Mouse (Mus musculus) liver, embryonic 12.5 days (tissue): ENCODE data around the gene Slc7a5. TPM values are rescaled to one million over a fixed set of nuclear protein-coding genes. Genes with fewer than 3 reads are reported as not detected.

Source experiments
- ATAC-seq: fragments of 200-750 bp; cut with Nextera tagmentation; 2 replicates; pipeline ENCODE4 v1.8.0; 2017; ENCODE audit warnings: moderate number of reproducible peaks, mild to moderate bottlenecking, moderate library complexity
- H3K27ac ChIP-seq: fragments of 300-500 bp; sonication (generic); 2 replicates; pipeline ENCODE4 v1.5.1; 2016; ENCODE audit warnings: mild to moderate bottlenecking
- H3K27me3 ChIP-seq: fragments of 300-500 bp; sonication (generic); replicated peaks from 2 replicates; pipeline ENCODE4 v1.6.1; 2016; ENCODE audit warnings: mild to moderate bottlenecking, moderate library complexity
- H3K36me3 ChIP-seq: fragments of 300-500 bp; sonication (generic); 2 replicates; pipeline ENCODE4 v1.6.1; 2016; ENCODE audit warnings: mild to moderate bottlenecking, moderate library complexity
- H3K4me1 ChIP-seq: fragments of 300-500 bp; sonication (generic); 2 replicates; pipeline ENCODE4 v1.6.1; 2016
- H3K4me2 ChIP-seq: fragments of 300-500 bp; sonication (generic); 2 replicates; pipeline ENCODE4 v1.6.1; 2016; ENCODE audit warnings: mild to moderate bottlenecking, moderate library complexity
- H3K4me3 ChIP-seq: fragments of 300-500 bp; sonication (generic); 2 replicates; pipeline ENCODE4 v1.5.1; 2016; ENCODE audit warnings: mild to moderate bottlenecking, moderate library complexity
- H3K9ac ChIP-seq: fragments of 300-500 bp; sonication (generic); 2 replicates; pipeline ENCODE4 v1.6.1; 2016; ENCODE audit warnings: mild to moderate bottlenecking, moderate library complexity
- H3K9me3 ChIP-seq: fragments of 300-500 bp; sonication (generic); replicated peaks from 2 replicates; pipeline ENCODE4 v1.6.1; 2016; ENCODE audit warnings: mild to moderate bottlenecking, moderate library complexity
- WGBS: fragments of 180-500 bp; shearing (Covaris S2); methylation state at CpG from one replicate; pipeline ENCODE4 v1.1.7; 2016; ENCODE audit not compliant: insufficient replicate concordance; 5-methylcytosine and 5-hydroxymethylcytosine counted together
- polyA plus RNA-seq: library from polyadenylated mRNA; unstranded; fragments of >200 nt; fragmentation: Nextera tagmentation; extraction: Ambion mirVana; gene quantifications from 2 replicates; pipeline ENCODE4 v1.2.1, GENCODE M21; 2016

The Slc7a5 gene
- polyA plus RNA-seq, 1 experiment from 2014 or later = 52.6 TPM

DNA sequence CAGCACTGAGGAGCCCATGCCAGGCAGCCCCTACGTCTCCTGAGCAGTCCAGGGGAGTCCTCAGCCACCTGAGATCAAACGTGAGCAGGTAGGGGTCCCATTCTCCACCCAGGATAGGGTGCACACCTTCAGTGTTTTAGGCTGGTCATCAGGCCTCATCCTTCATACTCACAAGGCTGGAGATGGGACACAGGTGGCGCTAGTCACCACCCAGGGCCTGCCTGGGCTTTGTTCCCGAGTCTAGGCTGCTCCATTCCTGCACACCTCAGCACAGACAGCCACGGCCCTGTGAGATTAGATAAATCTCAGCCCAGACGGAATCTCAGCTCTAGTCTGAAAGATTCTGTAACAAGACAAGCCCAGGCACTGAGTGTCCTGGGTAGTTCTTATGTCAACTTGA lies 3.5 kb downstream of the Slc7a5 start:
- Histone ChIP-seq H3K9me3 (no peaks in the 10 kb centered on the region), H3K27ac (no peak overlapping the region), H3K9ac (peak overlapping the region; percentile 90), H3K4me2 (peak overlapping the region; percentile 75), H3K4me3 (peak overlapping the region; percentile 89), H3K36me3 (peaks cover 58% of the 10 kb centered on the region), H3K27me3 (no peaks in the 10 kb centered on the region), H3K4me1 (peaks cover 85% of the 10 kb centered on the region)
- ATAC-seq = no peak
- 45% methylated on average over 6 of the region's 6 CpGs for WGBS

DNA sequence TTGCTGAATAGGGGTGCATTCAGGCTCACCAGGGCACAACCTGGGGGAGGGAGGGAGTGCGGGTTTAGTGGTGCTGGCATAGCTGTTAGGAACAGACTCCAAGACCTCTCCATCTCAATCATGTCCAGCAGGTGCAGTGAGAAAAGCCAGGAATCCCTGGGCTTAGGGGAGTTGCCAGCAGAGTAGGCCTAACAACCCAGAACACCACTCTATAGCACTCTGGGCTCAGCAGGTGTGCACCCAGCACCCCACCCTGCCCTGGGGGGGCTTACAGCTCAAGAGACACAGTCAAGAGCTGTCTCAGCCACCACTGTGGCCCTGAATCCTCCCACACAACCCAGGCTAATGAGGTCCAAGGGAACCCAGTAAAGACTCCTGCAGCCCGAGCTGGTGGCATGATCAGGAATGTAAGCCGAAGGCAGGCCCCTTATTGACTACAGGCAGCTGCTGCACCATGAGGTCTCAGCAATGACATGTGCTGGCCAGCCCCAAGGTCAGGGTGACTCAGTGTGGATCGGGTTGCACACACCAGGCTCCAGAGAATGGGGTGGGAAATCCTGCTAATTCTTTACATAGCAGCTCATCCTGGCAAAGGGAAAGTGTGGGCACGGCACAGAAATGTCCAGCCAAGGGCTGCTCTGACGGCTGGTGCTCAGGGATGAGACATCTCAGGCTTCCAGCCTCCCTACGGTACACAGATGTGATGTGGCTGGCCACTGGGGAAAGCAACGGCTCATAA lies 5.8 kb downstream of the Slc7a5 start:
- 0 out of 2 replicates have a peak overlapping the region, but pooled peaks have one; percentile 1 for H3K4me3 ChIP-seq
- peak overlapping the region; percentile 100 for H3K27ac ChIP-seq
- H3K9ac ChIP-seq = peak overlapping the region; percentile 70
- no peaks in the 10 kb centered on the region for H3K27me3 ChIP-seq
- H3K9me3 ChIP-seq = no peaks in the 10 kb centered on the region
- H3K36me3 ChIP-seq = peaks cover 70% of the 10 kb centered on the region
- WGBS = 72% methylated on average over 8 of the region's 8 CpGs
- no peak for ATAC-seq
- H3K4me2 ChIP-seq = peak overlapping the region; percentile 75; the same call in 1 of the 2 replicates
- H3K4me1 ChIP-seq = peaks cover 96% of the 10 kb centered on the region

DNA sequence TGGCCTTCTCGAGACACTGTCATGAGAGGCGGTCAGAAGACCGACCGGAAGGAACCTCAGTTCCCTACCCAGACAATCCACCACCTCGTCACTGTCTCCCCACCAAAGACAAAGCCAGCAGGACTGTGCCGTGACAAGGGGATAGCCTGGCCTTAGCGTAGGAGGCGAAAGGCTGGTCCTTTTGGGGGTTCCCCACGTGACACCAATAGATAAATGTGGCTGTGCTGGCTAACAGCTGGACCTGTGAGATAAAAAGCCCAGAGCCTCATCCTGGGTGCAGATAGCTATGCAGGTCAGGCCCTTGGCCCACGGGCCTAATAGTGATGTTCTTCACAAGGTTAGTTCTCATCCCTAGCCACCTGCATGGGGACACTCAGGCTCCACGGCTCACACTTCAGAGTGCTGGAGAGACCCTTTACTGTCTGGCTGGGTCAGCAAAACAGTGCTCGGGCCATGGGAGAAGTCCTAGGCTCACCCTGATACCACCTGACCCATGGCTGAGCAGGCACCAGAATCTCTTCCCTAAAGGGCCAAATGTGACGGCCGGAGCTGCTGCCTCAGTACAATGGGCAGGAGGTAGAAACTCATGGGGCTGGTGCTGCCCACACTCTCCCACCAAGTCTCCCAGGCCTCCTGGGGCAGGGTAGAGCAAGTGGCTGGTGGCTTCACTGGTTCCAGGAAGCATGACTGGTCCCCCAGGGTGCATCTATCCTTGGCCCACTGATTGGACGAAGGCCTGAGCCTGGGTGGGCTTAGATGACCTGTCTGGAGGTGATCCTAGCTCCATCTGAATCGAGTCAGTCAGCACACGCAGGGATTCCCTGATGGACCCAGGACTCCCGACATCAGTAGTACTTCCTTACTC lies 8.1 kb downstream of the Slc7a5 start:
- peaks cover 80% of the 10 kb centered on the region for H3K36me3 ChIP-seq
- peak overlapping the region; percentile 50 for H3K4me3 ChIP-seq
- peak overlapping the region; percentile 100 for H3K27ac ChIP-seq
- peak; percentile 83 for ATAC-seq
- WGBS = 34% methylated on average over 18 of the region's 18 CpGs
- no peaks in the 10 kb centered on the region for H3K9me3 ChIP-seq
- peak overlapping the region; percentile 85 for H3K9ac ChIP-seq
- H3K27me3 ChIP-seq = no peaks in the 10 kb centered on the region
- peak overlapping the region; percentile 75 for H3K4me2 ChIP-seq
- peaks cover 100% of the 10 kb centered on the region for H3K4me1 ChIP-seq

DNA sequence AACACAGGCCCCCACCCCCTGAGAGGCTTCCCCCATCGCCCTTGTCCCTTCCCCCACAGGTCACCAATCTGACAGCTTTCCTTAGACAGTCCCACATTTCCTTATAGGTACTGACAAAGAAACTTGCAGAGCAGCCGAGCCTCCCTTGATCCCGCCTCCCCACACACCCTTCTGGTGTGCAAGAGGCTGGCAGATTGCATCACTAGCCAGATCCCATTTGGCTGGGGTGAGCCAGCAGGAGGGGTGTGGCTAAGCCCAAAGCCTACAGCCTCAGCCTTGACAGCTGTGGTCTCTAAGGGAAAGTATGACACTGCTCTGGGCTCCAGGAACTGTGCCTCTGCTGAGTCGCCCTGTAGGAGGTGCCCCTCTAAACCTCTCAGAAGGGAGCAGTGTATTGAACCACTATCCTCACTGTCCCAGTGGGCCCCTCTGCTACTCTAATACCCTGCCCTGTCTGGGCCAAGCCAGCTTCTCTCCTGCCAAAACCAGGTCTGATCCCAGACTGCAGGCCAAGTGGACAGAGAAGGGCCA lies 9.0 kb downstream of the Slc7a5 start:
- H3K4me2 ChIP-seq = peak overlapping the region; percentile 75
- peak overlapping the region; percentile 85 for H3K9ac ChIP-seq
- ATAC-seq = peak; percentile 90
- H3K4me1 ChIP-seq = peaks cover 93% of the 10 kb centered on the region
- no peaks in the 10 kb centered on the region for H3K9me3 ChIP-seq
- WGBS = 6% methylated on average over 4 of the region's 4 CpGs
- peaks cover 80% of the 10 kb centered on the region for H3K36me3 ChIP-seq
- H3K27ac ChIP-seq = peak overlapping the region; percentile 100
- peak overlapping the region; percentile 50 for H3K4me3 ChIP-seq
- no peaks in the 10 kb centered on the region for H3K27me3 ChIP-seq

DNA sequence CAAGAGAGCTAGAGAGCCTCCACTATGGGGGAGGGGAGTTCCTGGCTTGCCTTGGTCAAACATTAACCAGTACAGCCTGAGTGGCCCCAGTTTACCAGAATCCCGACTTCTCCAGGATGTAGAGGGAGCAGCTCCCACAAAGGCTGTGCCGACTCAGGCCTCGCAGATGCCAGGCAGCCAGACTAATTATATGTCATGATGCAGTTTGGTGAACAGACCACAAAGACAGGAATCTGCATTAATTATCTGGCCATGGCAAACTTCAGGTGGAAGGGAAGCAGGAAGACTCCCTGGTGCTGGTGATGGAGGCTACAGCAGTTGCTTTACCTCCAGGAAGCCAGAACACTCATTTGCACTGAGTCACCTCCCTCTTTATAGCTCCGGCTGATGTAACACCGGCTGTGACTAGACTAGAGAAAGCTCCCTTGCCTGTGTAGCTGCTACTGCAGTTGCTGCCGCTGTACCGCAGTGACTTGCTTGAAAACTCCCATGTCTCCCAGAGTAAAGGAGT lies 9.6 kb downstream of the Slc7a5 start:
- 46% methylated on average over 7 of the region's 7 CpGs for WGBS
- Histone ChIP-seq H3K36me3 (peaks cover 80% of the 10 kb centered on the region), H3K4me1 (peaks cover 88% of the 10 kb centered on the region), H3K4me2 (peak overlapping the region; percentile 75), H3K9ac (peak overlapping the region; percentile 85), H3K27me3 (no peaks in the 10 kb centered on the region), H3K27ac (peak overlapping the region; percentile 100), H3K4me3 (peak overlapping the region; percentile 50), H3K9me3 (no peaks in the 10 kb centered on the region)
- peak; percentile 16 for ATAC-seq

DNA sequence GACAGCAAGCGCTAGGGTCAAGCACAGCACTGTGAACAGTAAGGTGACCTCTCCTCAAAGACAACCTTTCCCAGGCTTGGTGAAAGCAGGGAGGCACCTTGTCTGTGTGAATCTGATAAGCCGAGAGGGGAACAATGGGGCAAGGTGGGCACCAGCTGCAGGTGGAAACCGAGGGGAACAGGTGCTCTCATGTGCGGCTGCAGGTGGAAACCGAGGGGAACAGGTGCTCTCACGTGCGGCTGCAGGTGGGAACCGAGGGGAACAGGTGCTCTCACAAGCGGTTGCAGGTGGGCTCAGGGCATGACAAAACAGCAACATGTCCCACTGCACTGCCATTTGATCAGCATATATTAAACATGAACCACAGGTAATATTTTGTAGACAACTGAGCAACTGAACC lies 10.3 kb downstream of the Slc7a5 start:
- 71% methylated on average over 9 of the region's 9 CpGs for WGBS
- Histone ChIP-seq H3K9me3 (no peaks in the 10 kb centered on the region), H3K27me3 (no peaks in the 10 kb centered on the region), H3K4me2 (peak overlapping the region; percentile 75), H3K9ac (peak overlapping the region; percentile 85), H3K27ac (peak overlapping the region; percentile 100), H3K4me1 (peaks cover 80% of the 10 kb centered on the region), H3K36me3 (peaks cover 80% of the 10 kb centered on the region), H3K4me3 (no peak overlapping the region)
- no peak for ATAC-seq

DNA sequence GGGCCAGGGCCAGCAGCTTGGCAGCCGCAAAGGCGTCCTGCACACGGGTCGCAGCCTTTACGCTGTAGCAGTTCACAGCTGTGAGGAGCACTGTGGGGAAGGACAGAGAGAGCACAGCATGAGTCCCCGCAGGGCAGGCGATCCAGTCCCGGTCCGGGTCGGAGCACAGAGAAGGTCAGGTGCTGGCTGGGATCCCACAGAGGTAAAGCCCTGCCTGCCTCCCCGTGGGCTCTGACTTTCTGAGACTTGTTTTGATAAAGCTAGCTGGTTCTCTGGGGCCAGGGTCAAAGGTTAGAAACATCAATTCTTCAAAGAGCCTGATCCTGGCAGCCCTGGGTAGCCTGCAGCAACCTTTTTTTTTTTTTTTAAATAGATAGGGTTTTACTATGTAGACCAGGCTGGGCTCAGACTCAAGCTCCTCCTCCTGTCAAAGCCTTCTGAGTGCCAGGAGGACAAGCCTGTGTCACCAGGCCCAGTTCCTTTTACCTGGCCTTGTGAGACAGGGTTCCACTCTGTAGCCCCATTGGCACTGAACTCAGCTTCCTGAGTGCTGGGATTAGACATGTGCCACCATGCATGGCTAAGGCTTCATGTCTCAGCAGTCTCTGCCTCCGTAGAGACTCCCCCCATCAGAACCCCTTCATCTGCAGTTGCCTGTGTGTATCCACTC lies 10.9 kb downstream of the Slc7a5 start:
- WGBS = 83% methylated on average over 12 of the region's 12 CpGs
- Histone ChIP-seq H3K9ac (peak overlapping the region; percentile 85; the same call in 1 of the 2 replicates), H3K4me1 (peaks cover 76% of the 10 kb centered on the region), H3K36me3 (peaks cover 80% of the 10 kb centered on the region), H3K27me3 (no peaks in the 10 kb centered on the region), H3K4me3 (peak overlapping the region; percentile 0; the same call in 1 of the 2 replicates), H3K9me3 (no peaks in the 10 kb centered on the region), H3K27ac (peak overlapping the region; percentile 100), H3K4me2 (peak overlapping the region; percentile 75)
- ATAC-seq = no peak

DNA sequence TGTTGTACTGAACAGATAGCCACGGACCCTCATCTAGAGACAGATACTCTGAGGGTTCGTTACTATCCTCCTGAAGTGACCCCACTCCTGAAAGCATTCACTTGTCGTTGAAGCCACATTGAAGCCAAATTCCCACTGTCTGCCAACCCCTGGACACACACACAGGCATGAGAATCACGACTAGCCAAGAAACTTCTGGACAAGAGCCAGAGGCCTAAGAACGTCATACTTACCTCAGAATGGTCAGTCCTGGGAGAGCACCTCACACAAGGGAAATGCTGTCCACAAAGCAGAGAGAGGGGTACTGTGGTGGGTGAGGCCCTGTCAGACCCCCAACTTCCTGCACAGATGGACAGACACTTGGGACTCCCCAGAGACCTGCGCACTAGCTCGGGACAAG lies 11.6 kb downstream of the Slc7a5 start:
- Histone ChIP-seq H3K9me3 (no peaks in the 10 kb centered on the region), H3K27me3 (no peaks in the 10 kb centered on the region), H3K4me3 (peak overlapping the region; percentile 0; the same call in 1 of the 2 replicates), H3K4me2 (peak overlapping the region; percentile 30), H3K27ac (peak overlapping the region; percentile 100; the same call in 1 of the 2 replicates), H3K9ac (no peak overlapping the region), H3K36me3 (peaks cover 80% of the 10 kb centered on the region), H3K4me1 (peaks cover 76% of the 10 kb centered on the region)
- ATAC-seq = no peak
- WGBS = 83% methylated on average over 7 of the region's 7 CpGs

DNA sequence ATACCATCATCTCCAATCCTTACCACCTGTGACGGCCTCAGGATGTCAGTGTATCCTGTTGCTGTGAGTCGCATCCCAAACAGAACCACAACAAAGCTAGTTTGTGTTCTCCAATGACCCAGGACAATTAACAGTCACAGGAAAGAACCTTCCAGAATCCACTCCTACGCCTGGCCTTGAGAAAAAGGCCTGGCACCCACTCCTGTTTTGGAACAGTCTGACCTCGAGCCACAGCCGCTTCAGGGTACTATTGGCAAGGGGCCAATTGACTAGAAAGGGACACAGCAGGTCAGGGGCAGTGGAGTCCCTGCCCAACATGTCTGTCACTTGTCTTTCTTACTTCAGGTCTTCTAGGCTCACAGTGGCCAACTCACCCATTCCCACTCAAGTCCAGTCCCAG lies 14.6 kb downstream of the Slc7a5 start:
- Histone ChIP-seq H3K9ac (no peak overlapping the region), H3K36me3 (peaks cover 100% of the 10 kb centered on the region), H3K27me3 (no peaks in the 10 kb centered on the region), H3K27ac (no peak overlapping the region), H3K4me3 (no peak overlapping the region), H3K4me2 (no peak overlapping the region), H3K4me1 (peaks cover 48% of the 10 kb centered on the region), H3K9me3 (no peaks in the 10 kb centered on the region)
- 87% methylated on average over 5 of the region's 5 CpGs for WGBS
- ATAC-seq = no peak

DNA sequence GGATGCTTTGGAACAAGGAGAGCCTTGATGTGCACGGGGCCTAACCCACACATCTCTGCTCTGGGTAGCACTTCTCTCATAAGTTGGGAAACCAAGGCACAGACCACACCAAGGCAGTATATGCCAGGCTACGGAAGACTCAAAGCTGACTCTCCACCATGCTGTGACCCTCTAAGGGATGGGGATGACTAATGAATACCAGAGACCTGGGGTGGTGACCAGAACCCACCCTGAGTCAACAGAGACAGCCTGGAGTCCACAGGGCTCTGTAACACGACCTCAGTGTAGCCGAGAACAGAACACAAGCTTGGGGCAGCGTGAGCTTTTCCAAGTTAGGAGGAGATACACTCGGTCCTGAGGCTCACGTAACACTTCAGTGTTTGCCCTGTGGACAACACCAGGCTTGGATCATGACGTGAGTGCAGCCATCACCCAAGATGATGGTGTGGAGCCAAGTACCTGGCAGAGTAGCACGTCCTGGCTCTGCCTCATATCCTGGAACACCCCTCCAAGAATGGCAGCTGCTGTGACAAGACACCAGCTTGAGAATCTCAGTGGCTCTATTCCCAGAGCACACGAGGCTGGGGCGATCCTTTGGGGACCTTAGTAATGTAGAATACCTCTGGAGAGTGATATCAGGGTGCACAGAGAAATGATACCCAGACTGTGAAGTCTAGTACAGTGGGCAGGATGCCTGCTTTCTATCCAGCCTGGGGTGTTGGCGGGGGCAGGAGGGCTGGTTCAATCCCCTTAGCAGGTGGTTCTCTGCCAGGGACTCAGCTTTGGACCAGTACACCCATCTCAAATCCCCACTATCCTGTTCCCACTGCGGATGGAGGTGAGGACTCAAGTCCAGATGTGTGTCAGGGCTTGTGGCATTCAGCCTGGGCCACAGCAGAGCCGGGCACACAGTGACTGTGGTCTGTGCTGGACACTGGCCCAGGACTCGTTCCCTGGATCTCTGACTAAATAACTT lies 17.4 kb downstream of the Slc7a5 start:
- ATAC-seq = no peak
- H3K9me3 ChIP-seq = no peaks in the 10 kb centered on the region
- peaks cover 100% of the 10 kb centered on the region for H3K36me3 ChIP-seq
- no peak overlapping the region for H3K4me3 ChIP-seq
- H3K27ac ChIP-seq = peak overlapping the region; percentile 5; the same call in 1 of the 2 replicates
- H3K9ac ChIP-seq = no peak overlapping the region
- H3K27me3 ChIP-seq = no peaks in the 10 kb centered on the region
- no peak overlapping the region for H3K4me2 ChIP-seq
- peaks cover 20% of the 10 kb centered on the region for H3K4me1 ChIP-seq
- WGBS = 83% methylated on average over 15 of the region's 15 CpGs
